Mouse (Mus musculus): ENCODE data around the gene Nipsnap1. TPM values are rescaled to one million over a fixed set of nuclear protein-coding genes. Genes with fewer than 3 reads are reported as not detected.

The Nipsnap1 gene
- 64.9 and 65.5 TPM in 2 replicates for polyA plus RNA-seq (2012; rRNA removed)

DNA sequence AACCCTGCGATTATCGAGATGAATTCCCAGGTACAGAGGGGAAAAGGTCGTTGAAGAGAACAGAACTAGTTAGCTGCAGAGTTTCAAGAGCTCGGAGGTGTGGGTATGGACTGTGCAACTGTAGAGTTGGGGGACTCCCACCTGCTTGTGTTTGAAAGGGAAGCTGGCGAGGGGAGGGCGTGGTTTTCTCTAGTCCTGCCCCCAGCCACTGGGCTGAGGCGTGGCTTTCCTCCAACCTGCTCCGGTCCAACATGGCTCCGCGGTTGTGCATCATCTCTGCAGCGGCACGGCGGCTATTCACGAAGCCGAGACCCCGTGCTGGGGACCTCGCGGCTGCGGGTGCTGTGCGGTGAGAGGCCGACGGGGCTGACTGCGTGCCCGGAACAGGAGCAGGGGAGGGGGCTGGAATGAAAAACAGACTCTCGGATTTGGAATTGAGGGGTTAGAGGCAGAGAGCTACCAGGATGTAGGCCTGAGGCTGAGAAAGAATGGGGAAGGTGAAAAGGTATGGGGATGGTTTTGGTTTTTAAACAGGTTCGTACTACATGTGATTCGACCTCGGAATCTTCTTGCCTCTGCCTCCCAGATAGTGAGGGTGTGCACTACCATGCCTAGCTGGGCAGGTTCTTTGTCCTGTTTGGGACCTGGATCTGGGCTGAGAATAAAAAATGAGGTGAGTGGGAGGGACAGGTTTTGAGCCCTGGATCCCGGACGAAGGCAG is at the start of gene Nipsnap1:
Gene Nipsnap1, plus strand, starts transcription at position 197 of the 721 bp plus-strand sequence.

DNA sequence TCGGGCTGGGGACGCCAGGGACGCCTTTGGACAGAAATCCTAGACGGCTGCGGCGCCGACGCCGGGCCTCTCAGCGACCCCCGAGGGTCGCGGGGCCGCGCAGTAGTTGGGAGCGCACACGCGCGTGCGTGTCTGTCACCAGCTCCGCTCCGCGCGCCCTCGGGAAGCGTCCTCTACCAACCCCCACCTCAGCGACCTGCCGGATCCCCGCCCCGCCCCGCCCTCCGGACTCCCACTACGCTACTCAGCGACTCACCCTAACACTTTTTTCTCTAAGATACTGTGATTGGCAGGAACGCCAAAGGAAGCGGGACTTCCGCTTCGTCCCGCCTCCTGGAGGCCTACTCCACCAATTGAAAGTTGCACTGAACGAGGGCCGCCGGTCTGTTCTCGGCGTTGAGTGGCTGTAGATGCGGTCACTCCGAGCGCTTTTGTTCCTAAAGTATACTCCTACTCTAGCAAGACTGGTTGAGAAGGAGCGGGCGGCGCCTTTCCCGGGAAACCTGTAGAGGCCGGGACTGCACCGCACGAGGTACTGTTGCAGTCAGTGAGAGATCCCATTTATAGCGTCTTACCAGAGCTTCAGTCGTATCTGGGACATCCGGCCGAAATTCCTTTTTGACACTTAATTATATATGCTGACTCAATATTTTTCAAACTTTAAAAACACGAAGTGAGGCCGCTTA is 24.4 kb upstream of the Nipsnap1 start, which contains the start of gene Nf2:
Gene Nf2, minus strand, starts transcription at position 279 of the 686 bp plus-strand sequence.

DNA sequence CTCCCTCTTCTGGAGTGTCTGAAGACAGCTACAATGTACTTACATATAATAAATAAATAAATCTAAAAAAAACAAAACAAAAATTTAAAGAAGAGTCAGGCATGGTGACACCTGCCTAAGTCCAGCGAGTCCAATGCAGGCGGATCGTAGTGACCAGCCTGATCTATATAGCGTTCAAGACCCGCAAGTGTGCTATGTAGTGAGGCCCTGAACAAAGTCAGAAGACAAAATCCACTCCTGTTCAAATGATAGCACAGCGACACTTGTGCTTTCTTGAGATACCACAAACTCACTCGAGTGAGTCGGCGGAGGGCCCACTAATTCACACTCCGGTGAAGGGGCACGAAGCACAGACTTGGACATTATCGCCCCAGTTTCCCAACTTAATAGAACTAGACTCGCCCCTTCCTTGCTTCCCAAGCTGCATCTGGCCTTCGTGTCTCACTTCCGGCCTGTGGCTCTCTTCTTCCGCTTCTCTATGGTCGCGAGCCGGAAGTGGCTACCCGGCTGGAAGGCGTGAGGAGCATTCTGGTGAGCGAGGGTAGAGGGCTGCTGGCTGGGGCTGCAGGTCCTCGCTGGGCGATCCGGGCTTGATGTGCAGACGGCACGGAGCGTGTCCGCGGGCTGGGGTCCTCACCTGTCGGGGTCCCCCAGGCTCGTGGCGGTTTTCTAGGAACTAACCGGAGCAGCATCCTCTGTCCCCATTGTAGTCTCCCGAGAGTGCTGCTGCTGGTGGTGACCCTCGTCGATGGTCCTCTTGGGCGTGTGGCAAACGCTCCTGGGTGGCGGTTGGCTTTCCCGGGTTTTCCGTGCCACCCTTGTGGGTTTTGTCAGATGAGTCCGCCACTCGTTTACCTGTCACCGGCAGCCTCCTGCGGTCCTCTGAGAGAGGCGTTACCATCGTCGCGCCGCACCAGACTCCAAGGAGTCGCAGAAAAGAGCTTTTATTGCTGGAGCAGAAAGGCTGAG is 21.4 kb downstream of the Nipsnap1 start, which contains the start of gene Thoc5:
Gene Thoc5, plus strand, starts transcription at position 473 of the 969 bp plus-strand sequence.

Other genes starting within 250 kb of the Nipsnap1 start
- gene Ascc2, start 236.2 kb upstream of the Nipsnap1 start, polyA plus RNA-seq (2012; rRNA removed): 38.0 and 41.3 TPM in 2 replicates
- 378 and 669 TPM in 2 replicates for gene Uqcr10, start 169.6 kb upstream of the Nipsnap1 start, polyA plus RNA-seq (2012; rRNA removed)
- 43.1 and 52.1 TPM in 2 replicates for gene Zmat5, start 169.3 kb upstream of the Nipsnap1 start, polyA plus RNA-seq (2012; rRNA removed)
- gene Cabp7, start 127.2 kb upstream of the Nipsnap1 start, polyA plus RNA-seq (2012; rRNA removed): 0.92 and 1.8 TPM in 2 replicates
- gene Nf2, start 24.4 kb upstream of the Nipsnap1 start, polyA plus RNA-seq (2012; rRNA removed): 68.3 and 69.6 TPM in 2 replicates
- 56.6 and 58.4 TPM in 2 replicates for gene Thoc5, start 21.4 kb downstream of the Nipsnap1 start, polyA plus RNA-seq (2012; rRNA removed)
- gene Nefh, start 74.1 kb downstream of the Nipsnap1 start, polyA plus RNA-seq (2012; rRNA removed): 0.58 and 0.79 TPM in 2 replicates
- 58.1 and 67.2 TPM in 2 replicates for gene Ap1b1, start 112.9 kb downstream of the Nipsnap1 start, polyA plus RNA-seq (2012; rRNA removed)
- 0.50 and 0.76 TPM in 2 replicates for gene Rasl10a, start 184.2 kb downstream of the Nipsnap1 start, polyA plus RNA-seq (2012; rRNA removed)
- 28.4 and 31.2 TPM in 2 replicates for gene Gas2l1, start 191.4 kb downstream of the Nipsnap1 start, polyA plus RNA-seq (2012; rRNA removed)
- 20.6 and 31.5 TPM in 2 replicates for gene Rhbdd3, start 225.0 kb downstream of the Nipsnap1 start, polyA plus RNA-seq (2012; rRNA removed)
- gene Ewsr1, start 225.3 kb downstream of the Nipsnap1 start, polyA plus RNA-seq (2012; rRNA removed): 818 and 2,156 TPM in 2 replicates